Mouse (Mus musculus) lung, postnatal 10 days (tissue): ENCODE measurements around the gene A430078G23Rik.
"Not testable (repeated sequence)": the region's sequence is repeated elsewhere in the genome, so short reads cannot be mapped to it uniquely, and the experiment has no call there.

Source experiments
- DNase-seq: peaks from one replicate; pipeline ENCODE4 v3.0.0; 2021

The A430078G23Rik gene

DNA sequence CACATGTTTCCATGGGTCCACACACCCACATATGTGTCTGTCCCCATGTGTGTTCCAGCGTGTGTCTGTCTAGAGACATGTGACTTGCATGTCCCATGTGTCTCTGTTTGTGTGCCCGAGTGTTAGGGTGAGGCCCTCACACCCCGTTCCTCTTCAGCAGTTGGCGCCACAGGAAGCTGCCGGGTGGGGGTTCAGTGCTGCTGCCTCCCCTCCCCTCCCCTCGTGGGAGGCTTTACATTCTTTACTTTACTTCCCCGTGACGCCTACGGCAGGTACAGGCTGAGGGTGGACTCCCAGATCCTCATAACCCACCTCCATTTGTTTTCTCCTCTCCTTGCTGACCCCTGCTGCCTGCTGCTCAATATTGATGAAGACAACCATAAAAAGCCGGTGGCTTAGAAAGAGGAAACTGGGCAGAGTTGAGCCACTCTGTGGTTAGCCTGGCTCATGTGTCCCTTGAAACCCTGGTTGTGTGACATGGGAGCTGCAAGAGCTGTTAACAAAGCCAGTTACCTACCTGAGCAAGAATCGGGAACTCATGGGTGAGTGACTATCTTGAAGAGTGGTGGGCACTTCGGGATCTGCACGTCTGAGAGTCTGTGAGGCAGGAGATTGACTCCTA lies at the start of gene A430078G23Rik:
Gene A430078G23Rik, plus strand, starts transcription at position 227 of the 622 bp plus-strand sequence.
- DNase-seq, result peak; percentile 25

DNA sequence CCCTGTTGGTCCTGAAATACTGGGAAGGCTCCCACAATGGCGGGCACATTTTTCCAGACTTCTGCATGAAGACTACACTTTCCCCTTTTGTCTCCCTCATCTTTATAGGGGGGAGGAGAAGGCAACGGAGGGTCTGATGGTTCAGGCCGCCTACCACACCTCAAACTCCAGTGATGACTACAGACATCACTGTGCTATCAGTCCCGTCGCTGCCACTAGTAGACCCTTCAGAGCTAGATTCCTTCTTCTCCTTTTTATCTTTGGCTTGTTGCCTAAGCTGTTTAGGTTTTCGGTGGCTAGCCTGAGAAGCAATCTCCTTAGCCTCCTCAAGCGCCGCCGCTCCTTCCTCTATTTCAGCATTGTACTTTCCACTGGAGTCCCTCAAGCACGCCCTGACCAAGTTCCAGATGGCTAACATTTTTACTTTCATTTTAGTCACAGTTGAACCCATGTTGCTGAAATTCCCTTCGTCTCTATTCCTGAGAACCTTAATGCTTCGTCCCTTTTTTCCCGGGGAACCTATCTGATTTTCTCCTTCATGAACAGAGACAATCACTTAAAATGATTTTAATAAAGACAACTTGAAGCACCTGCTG lies 44.9 kb upstream of the A430078G23Rik start:
- not testable (repeated sequence) for DNase-seq

DNA sequence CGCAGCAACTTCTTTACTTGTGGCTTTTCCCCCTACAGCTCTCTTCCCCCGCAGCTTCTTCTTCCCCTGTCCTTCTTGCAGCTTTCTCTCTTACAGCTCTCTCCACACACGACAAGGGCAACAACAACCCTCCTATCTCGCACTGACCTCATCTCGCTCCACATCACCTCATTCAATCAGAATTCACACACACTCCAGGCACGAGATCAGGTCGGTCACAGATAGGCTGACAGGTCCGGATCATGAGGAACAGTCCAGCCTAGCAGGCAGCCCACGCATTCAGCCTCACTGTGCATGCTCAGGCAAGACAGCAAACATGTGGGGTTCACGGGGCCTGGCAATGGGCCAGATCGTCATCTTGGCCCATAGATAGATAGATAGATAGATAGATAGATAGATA lies 43.6 kb upstream of the A430078G23Rik start:
- DNase-seq, result no peak

DNA sequence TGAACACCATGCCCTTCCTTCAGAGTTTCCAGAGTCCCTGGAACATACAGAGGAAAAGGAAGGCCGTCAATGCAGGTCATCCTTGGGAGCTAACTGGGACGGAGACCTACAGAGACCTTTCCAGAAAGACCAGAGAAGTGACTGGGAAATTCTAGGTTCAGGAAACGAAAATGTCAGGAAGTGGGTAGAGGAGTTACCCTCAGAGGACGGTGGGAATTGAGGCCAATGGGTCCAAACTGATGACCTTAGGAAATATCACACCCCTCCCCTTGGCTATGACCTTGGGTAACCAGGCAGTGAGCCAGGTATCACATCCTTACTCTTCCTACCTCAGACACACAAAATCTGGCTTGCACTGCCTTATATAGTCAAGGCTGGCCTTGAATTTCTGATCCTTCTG lies 41.7 kb upstream of the A430078G23Rik start:
- DNase-seq, result no peak

DNA sequence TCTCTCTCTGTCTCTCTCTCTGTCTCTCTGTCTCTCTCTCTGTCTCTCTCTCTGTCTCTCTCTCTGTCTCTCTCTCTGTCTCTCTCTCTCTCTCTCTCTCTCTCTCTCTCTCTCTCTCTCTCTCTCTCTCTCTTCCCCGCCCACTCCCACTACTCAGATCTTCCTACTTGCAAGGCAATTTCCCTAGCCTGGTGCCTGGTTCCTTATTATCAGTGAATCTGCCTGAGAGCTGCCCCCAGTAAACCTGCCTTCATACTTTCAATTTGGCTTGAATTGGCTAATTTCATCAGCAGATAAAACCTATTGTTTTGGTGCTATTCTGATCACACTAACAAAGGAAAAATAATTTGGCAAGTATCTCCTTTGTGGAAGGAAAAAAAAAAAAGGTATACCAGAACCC lies 39.8 kb upstream of the A430078G23Rik start:
- not testable (repeated sequence) for DNase-seq

DNA sequence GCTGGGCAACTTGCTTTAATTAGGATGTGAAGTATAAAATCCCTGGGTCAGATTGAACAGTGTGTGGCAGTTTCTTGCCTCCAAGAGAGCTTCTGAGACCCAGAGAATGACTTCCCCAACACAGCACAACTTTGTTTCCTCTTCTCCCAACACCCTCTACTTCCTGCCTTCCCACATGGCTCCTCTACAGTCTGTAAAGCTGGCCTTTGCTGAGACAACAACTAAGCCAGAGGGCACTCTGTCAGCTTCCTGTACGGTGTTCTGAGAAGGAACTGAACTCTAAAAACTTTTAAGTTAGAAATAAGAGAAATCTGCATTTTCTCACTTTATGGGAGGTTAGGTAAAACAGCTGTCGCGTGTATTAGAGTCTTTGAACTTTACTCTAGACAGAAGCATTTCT lies 39.4 kb upstream of the A430078G23Rik start:
- DNase-seq, result no peak

DNA sequence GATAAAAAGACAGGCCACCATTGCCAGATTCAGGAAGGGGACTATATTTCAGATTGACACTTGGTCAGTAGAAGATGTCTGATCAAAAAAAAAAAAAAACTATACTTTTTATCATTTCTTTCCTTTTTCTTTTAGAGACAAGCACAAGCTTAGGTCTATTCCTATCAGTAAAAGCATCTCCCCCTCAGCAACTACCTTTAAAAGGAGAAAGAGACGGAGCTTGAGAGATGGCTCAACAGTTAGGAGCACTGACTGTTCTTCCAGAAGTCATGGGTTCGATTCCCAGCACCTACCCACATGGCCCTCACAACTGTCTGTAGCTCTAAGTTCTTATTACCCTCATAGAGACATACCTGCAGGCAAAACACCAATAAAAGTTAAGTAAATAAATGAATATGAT lies 38.9 kb upstream of the A430078G23Rik start:
- no peak for DNase-seq

DNA sequence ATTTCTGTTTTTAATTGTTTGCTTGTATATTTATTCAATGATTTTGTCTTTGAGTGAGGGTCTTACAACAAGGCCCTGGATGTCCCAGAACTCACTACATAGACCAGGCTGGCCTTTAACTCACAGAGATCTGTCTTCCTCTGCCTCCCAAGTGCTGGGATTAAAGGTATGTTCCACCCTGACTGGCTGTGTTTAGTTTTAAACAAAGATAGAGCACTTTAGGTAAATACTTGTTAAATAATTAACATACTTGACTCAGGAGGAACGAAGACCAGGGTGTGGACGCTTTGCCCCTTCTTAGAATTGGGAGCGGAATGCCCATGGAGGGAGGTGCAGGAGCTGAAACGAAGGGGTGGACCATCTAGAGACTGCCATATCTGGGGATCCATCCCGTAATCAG lies 36.6 kb upstream of the A430078G23Rik start:
- DNase-seq, result no peak

DNA sequence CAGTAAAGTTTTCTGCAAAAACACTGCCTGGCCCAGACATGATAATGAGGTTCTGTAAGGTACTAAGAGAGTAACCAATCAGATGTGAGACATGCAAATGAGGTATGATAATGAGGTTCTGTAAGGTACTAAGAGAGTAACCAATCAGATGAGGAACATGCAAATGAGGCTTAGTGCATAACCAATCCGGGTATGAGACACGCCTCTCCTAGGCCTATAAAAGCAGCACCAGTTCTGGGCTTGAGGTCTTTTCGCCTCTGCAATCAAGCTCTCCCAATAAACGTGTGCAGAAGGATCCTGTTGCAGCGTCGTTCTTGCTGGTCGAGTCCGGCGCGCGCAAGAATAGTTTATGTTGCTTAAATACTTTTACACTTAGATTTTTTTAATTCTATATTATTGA lies 33.9 kb upstream of the A430078G23Rik start:
- not testable (repeated sequence) for DNase-seq

DNA sequence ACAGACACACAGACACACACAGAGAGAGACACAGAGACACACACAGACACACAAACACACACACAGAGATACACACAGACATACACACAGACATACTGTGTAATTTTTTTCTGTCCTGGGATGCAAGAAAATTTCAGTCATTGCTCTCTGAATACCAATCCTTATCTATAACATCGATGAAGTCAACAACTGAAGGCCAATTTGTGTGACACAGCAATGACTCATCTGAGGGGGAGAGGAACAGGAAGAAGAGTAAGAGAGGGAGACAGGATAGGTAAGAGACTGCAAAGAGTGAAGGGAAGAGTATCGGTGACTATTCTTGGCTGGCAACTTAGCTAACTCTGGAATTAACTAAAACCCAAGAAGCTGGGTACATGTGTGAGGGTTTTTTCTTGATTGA lies 29.0 kb upstream of the A430078G23Rik start:
- DNase-seq, result no peak

DNA sequence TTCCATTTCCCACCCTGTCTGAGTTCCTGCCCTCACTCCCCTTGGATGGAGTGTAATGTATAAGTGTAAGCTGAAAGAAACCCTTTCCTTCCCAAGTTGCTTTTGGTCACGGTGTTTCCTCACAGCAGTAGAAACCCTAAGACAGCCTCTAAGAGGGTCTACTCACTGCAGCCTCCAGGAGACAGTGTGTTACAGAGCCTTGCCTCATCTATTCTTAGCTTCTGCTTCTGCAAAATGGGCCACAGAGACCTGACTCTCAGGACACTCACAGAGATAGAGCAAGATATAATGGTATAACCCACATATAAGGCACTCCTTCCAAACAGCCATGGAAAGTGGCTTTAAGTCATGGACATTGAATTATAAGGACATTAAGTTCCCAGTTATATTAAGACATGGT lies 26.2 kb upstream of the A430078G23Rik start:
- DNase-seq, result no peak

DNA sequence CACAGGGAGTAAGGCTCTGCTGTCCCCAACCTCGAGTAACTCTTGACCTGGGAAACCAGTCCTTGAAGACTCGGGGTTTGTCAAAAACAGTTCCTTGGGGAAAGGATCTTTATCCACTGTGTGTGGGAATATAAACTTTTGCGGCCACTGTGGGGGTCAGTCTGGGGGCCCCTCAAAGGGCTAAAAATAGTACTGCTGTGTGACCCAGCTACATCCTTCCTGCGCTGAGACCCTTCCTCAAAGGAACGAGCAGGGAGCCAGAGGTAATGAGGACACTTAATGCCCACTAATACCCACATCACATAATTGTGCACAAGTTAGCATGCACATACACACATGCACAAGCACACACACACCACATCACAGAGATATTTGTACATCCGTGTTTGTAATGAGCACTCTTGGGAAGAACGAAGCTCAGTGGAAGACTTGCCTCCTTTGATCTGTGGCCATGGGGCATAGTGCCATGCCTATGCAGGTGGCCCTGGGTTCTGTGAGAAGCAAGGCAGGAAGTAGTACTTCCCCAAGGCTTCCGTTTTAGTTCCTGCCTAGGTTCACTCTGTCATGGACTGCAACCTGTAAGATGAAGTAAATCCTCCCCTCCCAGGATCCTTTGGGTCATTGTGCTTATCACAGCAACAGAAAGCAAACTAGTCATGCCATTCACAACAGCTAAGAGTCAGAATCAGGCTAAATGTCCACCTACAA lies 25.5 kb upstream of the A430078G23Rik start:
- DNase-seq, result no peak

DNA sequence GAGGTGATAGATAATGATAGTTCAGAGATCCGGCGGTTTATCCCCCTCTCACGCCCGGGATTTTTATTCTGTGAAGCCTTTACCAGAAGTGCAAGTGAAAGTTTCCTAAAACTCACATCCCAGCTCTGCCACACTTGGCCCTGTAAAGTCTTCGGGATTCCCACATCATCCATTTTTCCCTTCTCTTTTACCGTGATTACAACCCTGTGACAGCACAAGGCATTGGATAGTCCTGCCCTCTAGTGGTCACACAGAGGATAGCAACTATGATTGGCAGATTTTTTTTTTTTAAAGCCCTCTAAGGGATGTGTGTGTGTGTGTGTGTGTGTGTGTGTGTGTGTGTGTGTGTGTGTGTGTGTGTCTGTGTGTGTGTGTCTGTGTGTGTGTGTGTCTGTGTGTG lies 22.6 kb upstream of the A430078G23Rik start:
- DNase-seq, result peak; percentile 74

DNA sequence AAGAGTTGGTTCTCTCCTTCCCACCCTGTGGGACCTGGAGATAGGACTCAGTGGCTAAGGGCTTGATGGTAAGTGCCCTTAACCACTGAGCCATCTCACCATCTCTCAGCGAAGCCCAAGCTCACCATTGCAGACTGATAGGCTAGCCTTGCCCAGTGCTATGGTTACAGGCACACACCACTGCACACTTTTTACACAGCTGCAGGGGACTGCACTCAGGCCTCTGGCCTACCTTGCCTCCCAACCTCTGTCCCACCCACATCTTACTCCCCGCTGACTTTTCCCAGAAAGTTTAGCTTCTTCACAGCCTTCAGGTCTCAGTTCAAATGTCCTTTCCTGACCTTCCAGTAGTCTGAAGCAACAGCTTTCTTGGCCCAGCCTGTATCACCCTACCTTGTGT lies 21.5 kb upstream of the A430078G23Rik start:
- DNase-seq, result no peak

DNA sequence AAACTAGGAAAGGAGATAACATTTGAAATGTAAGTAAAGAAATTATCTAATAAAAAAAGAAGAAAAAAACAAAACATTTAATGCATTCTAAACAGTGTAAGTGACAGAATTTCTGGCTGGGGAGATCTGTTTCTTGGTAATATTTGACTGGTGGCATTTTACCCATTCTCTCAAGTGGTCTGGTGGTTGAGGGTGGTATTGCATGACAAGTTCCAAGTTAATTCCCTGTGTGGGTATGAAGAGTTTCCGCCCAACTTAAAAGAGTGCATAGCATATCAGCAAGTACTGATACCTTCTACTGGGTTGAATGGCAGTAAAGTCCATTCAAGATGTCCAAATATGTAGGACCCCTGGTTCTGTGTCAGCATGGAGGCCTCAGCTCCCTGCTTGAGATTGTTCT lies 17.3 kb upstream of the A430078G23Rik start:
- no peak for DNase-seq

DNA sequence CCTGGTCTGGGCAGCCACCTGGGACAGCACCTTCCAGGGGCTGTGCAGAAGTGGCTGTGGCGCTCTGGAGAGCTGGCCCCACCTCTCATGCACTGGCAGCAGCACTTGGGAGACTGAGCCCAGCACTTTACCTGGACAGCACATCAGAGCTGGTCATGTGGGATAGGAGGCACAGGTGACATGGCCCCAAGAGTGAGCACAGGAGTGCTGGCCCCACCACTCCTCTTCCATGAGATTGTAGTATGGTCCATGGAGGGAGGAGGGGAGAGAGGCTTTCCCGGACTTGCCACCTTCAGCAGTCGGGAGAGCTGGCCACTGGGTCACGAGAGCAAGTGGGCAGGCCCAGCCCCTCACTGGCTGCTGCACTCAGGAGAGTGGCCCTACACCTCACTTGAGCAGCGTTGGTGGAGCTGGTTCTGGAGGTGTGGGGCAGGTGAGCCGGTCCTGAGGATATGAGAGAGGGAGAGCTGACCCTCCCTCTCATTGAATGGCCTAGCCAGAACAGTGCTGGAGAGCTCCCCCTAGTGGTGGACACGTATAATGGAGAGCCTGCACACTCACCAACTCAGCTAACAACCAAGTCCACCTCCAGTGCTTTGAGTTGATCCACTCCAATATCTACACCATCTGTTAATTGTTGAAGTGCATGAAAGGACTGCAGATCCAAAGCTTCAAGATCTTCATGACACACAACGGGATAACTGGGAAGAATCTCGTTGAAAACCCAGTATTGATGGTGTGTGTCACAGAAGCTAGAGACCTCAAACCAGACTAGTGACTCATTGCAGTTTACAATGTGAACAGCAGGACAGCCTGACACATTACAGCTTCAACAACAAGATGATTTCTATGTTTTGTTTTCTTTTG lies 16.3 kb upstream of the A430078G23Rik start:
- DNase-seq, result peak; percentile 68

DNA sequence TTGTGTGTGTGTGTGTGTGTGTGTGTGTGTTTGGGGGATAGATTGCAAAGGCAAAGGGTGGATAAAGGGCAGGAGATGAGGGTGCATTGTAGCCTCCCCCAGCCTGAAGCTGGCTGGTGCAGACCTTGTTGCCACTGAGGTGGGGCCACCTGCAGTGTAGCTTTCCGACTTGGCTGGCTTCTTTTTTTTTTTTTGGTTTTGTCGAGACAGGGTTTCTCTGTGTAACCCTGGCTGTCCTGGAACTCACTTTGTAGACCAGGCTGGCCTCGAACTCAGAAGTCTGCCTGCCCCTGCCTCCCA lies 15.7 kb upstream of the A430078G23Rik start:
- DNase-seq, result not testable (repeated sequence)

DNA sequence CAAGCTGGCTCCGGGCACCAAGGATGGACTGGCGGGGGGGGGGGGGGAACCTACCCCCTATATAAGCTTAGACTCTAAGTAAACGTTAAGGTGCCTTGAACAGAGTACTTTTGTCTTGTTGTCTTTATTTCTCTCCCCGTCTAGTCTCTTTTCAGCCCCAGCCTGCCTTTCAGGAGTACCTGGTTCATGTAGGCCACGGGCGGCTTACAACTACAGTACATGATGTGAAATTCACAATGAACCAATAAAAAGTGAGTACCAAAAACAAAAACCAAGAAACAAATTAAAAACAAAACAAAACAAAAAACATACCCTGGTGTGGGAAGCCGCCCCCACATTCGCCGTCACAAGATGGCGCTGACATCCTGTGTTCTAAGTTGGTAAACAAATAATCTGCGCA lies 15.2 kb upstream of the A430078G23Rik start:
- DNase-seq, result no peak

DNA sequence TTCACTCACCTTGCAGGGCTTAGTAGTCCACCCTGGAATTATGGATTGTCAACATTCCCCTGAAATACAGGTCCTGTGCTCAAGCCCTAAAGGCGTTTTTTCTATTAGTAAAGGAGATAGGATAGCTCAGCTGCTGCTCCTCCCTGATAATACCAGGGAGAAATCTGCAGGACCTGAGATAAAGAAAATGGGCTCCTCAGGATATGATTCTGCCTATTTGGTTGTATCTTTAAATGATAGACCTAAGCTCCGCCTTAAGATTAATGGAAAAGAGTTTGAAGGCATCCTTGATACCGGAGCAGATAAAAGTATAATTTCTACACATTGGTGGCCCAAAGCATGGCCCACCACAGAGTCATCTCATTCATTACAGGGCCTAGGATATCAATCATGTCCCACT lies 12.5 kb upstream of the A430078G23Rik start:
- not testable (repeated sequence) for DNase-seq

DNA sequence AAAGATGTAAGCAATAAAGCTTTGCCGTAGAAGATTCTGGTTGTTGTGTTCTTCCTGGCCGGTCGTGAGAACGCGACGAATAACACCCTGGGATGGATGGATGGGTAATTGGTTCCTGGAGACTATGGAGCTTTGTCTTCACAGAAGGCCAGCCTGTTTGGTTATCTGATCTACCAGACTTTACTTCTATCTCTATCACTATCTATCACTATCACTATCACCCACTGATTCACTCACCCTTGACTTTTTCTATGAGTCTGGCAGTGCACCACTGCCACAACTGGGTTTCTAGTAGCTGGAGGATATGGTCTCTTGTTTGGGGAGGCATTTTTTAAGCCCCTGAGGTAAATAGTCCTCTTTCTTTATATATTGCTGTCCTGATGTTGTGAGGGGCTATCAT lies 7.9 kb upstream of the A430078G23Rik start:
- DNase-seq, result no peak

DNA sequence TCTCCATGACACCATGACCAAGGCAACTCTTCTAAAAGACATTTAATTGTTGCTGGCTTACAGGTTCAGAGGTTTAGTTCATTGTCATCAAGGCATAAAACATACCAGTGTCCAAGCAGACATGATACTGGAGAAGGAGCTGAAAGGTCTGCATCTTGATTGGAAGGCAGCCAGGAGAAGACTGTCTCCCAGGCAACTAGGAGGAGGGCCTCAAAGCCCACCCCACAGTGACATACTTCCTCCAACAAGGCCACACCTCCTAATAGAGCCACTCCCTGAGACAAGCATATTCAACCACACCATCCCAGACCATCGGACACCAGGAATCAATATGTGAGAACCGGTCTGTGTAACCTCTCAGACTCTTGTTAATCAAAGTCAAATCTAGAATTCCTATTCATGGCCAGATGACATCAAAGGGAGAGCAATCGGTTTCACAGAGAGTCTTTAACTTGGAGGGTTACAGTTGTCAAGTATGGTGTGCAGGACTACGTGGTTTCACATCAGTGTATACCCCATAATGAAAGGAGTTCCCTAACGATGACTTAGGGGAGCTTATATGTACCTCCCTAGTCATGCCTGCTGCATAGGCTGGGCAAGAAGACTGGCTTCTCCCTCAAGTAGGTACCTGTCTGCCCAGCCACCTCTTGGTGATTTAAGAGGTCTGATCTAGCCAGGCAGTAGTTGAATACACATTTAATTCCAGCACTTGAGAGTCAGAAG lies 6.4 kb upstream of the A430078G23Rik start:
- no peak for DNase-seq

DNA sequence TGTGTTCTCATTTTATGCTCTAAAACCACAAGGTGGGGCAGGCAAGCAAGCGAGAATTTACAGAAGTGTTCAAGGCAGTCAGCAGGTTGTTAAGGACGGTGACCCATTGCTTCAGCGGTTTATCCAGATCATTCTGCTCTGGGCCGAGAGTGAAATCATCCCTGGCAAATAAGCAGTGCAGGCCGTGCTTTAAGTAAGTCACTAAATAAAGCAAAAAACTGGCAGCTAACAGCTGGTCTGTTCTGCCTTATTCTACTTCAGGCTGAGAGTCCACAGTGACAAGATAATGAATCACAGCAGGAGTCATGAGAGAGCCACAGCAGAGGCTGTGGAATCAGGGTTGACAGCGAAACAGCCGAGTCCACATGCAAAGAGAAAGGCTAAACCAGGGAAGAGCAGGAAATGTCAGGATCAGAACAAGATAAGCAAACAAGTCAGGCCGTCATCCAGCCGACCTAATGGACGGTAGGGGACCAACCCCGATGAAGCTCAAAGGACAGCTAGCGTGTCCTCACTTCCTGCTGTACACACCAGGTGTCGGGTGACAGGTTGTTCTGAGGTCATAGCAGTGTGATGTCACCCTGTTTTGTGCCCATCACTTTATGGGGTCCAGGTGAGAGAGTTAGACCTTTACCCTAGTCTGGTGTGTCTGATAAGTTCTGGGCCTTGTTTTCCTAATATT lies 4.9 kb upstream of the A430078G23Rik start:
- DNase-seq, result no peak
